Mouse (Mus musculus) neural tube, embryonic 10.5 days (tissue): ENCODE results near the gene Stx3.

Experiments
- DNase-seq: peaks from one replicate; pipeline ENCODE4 v3.0.0-alpha.2; 2017; ENCODE audit warnings: low spot score; ENCODE audit errors: extremely low spot score

The Stx3 gene

GRCm38 (mm10) chr19:11727304-11727703 lies 91.9 kb downstream of the Stx3 start:
- no peak for DNase-seq

GRCm38 (mm10) chr19:11725915-11726314 lies 93.3 kb downstream of the Stx3 start:
- no peak for DNase-seq
